Mouse (Mus musculus): ENCODE data around the gene Fxyd2.

Gene Fxyd2

GRCm38 (mm10) chr9:45391299-45391698, 8.2 kb upstream of the Fxyd2 start:
- no peak for DNase-seq (ENCODE audit: low spot score in 2 of 2)

GRCm38 (mm10) chr9:45395218-45395617, 4.3 kb upstream of the Fxyd2 start:
- DNase-seq (ENCODE audit: low spot score in 2 of 2), result peak in 1 of 2 experiments; percentile 23

- DNase-seq (ENCODE audit: low spot score in 2 of 2), result no peak
These were observed 3.7 kb upstream of the Fxyd2 start for GRCm38 (mm10) chr9:45395796-45396195.

GRCm38 (mm10) chr9:45398336-45398735, 1.1 kb upstream of the Fxyd2 start:
- DNase-seq (ENCODE audit: low spot score in 2 of 2), result no peak

GRCm38 (mm10) chr9:45401851-45402250, 2.4 kb downstream of the Fxyd2 start:
- no peak for DNase-seq (ENCODE audit: low spot score in 2 of 2)

- DNase-seq (ENCODE audit: low spot score in 2 of 2), result no peak
These were observed 3.5 kb downstream of the Fxyd2 start for GRCm38 (mm10) chr9:45402957-45403356.

GRCm38 (mm10) chr9:45405694-45406093, 6.2 kb downstream of the Fxyd2 start:
- DNase-seq (ENCODE audit: low spot score in 2 of 2), result peak; percentile 20 to 49

- no peak for DNase-seq (ENCODE audit: low spot score in 2 of 2)
These were observed 7.3 kb downstream of the Fxyd2 start for GRCm38 (mm10) chr9:45406808-45407207.

GRCm38 (mm10) chr9:45407706-45408675, 8.5 kb downstream of the Fxyd2 start:
- DNase-seq (ENCODE audit: low spot score in 2 of 2), result peak; percentile 50 to 66

- DNase-seq (ENCODE audit: low spot score in 2 of 2), result no peak
These were observed 10.7 kb downstream of the Fxyd2 start for GRCm38 (mm10) chr9:45410193-45410592.

- DNase-seq (ENCODE audit: low spot score in 2 of 2), result no peak
These were observed 11.1 kb downstream of the Fxyd2 start for GRCm38 (mm10) chr9:45410614-45411013.

- no peak for DNase-seq (ENCODE audit: low spot score in 2 of 2)
These were observed 11.6 kb downstream of the Fxyd2 start for GRCm38 (mm10) chr9:45411111-45411510.

- peak in 1 of 2 experiments; percentile 25 for DNase-seq (ENCODE audit: low spot score in 2 of 2)
These were observed 12.3 kb downstream of the Fxyd2 start for GRCm38 (mm10) chr9:45411803-45412202.

GRCm38 (mm10) chr9:45412287-45412686, 12.8 kb downstream of the Fxyd2 start:
- peak; percentile 67 to 77 for DNase-seq (ENCODE audit: low spot score in 2 of 2)

GRCm38 (mm10) chr9:45412700-45413477, 13.4 kb downstream of the Fxyd2 start:
- no peak for DNase-seq (ENCODE audit: low spot score in 2 of 2)

- DNase-seq (ENCODE audit: low spot score in 2 of 2), result no peak
These were observed 14.1 kb downstream of the Fxyd2 start for GRCm38 (mm10) chr9:45413478-45414140.

- DNase-seq (ENCODE audit: low spot score in 2 of 2), result peak in 1 of 2 experiments; percentile 17
These were observed 16.4 kb downstream of the Fxyd2 start for GRCm38 (mm10) chr9:45415912-45416311.

- peak; percentile 18 to 29 for DNase-seq (ENCODE audit: low spot score in 2 of 2)
These were observed 17.8 kb downstream of the Fxyd2 start for GRCm38 (mm10) chr9:45417245-45417644.

- no peak for DNase-seq (ENCODE audit: low spot score in 2 of 2)
These were observed 18.8 kb downstream of the Fxyd2 start for GRCm38 (mm10) chr9:45418252-45418651.

- DNase-seq (ENCODE audit: low spot score in 2 of 2), result no peak
These were observed 21.7 kb downstream of the Fxyd2 start for GRCm38 (mm10) chr9:45421209-45421608.

GRCm38 (mm10) chr9:45422761-45423298, 23.4 kb downstream of the Fxyd2 start:
- no peak for DNase-seq (ENCODE audit: low spot score in 2 of 2)

GRCm38 (mm10) chr9:45426456-45426855, 27.0 kb downstream of the Fxyd2 start, which contains the start of gene Dscaml1:
Gene Dscaml1, plus strand, starts transcription at chr9:45426628.
- no peak for DNase-seq (ENCODE audit: low spot score in 2 of 2)
